Mouse (Mus musculus) midbrain, postnatal 0 days (tissue): ENCODE measurements at regions not wholly inside any gene's neighbourhood (a gene's known extent, or its start where the extent isn't known, plus 50 kb on each side); places are given as distances from the start of the nearest gene placed in this dataset.

Source experiments
- ATAC-seq: fragments of 200-750 bp; cut with Nextera tagmentation; 2 replicates; pipeline ENCODE4 v1.8.0; 2017; ENCODE audit warnings: moderate number of reproducible peaks, mild to moderate bottlenecking, moderate TSS enrichment, moderate library complexity; ENCODE audit not compliant: low FRiP score
- DNase-seq: peaks from one replicate; pipeline ENCODE4 v3.0.0-alpha.2; 2015; ENCODE audit warnings: low spot score
- H3K27ac ChIP-seq: fragments of 300-500 bp; sonication (generic); 2 replicates; pipeline ENCODE4 v1.5.1; 2014; ENCODE audit warnings: low read depth, mild to moderate bottlenecking, low read length, mixed read lengths
- H3K27me3 ChIP-seq: fragments of 300-500 bp; sonication (generic); 2 replicates; pipeline ENCODE4 v1.6.1; 2014; ENCODE audit warnings: low read length, control low read depth, mixed read lengths; ENCODE audit not compliant: insufficient read depth
- H3K36me3 ChIP-seq: fragments of 300-500 bp; sonication (generic); 2 replicates; pipeline ENCODE4 v1.6.1; 2014; ENCODE audit warnings: low read length, control low read depth, mixed read lengths; ENCODE audit not compliant: insufficient read depth
- H3K4me1 ChIP-seq: fragments of 300-500 bp; sonication (generic); 2 replicates; pipeline ENCODE4 v1.6.1; 2014; ENCODE audit warnings: mild to moderate bottlenecking, control low read depth, antibody characterized with exemption, low read length, mixed read lengths; ENCODE audit not compliant: insufficient read depth
- H3K4me2 ChIP-seq: fragments of 300-500 bp; sonication (generic); 2 replicates; pipeline ENCODE4 v1.6.1; 2014; ENCODE audit warnings: low read depth, mild to moderate bottlenecking, low read length, mixed read lengths; ENCODE audit not compliant: poor library complexity, severe bottlenecking
- H3K4me3 ChIP-seq: fragments of 300-500 bp; sonication (generic); 2 replicates; pipeline ENCODE4 v1.5.1; 2014; ENCODE audit warnings: low read depth, mild to moderate bottlenecking, low read length, moderate library complexity
- H3K9ac ChIP-seq: fragments of 300-500 bp; sonication (generic); replicated peaks from 2 replicates; pipeline ENCODE4 v1.6.1; 2014; ENCODE audit warnings: mild to moderate bottlenecking, low read length, moderate library complexity, mixed read lengths; ENCODE audit not compliant: poor library complexity, severe bottlenecking
- H3K9me3 ChIP-seq: fragments of 300-500 bp; sonication (generic); 2 replicates; pipeline ENCODE4 v1.6.1; 2016; ENCODE audit warnings: low read length, control low read depth
- CTCF ChIP-seq: IDR thresholded peaks from 2 replicates; pipeline ENCODE4 v1.5.1; 2016; ENCODE audit warnings: antibody characterized with exemption, mild to moderate bottlenecking
- WGBS: fragments of 180-500 bp; shearing (Covaris S2); extraction: QIAGEN DNeasy Blood & Tissue Kit; methylation state at CpG from one replicate; pipeline ENCODE4 v1.1.7; 2014; 5-methylcytosine and 5-hydroxymethylcytosine counted together

- H3K36me3 ChIP-seq = no peaks in the 10 kb centered on the region
- DNase-seq = no peak
- WGBS = 82% methylated on average over 7 of the region's 7 CpGs
These were observed 129.3 kb upstream of the Usp24 start for GRCm38 (mm10) chr4:106186684-106187083.

GRCm38 (mm10) chr4:106190248-106190647 is 125.8 kb upstream of the Usp24 start:
- 84% methylated on average over 4 of the region's 4 CpGs for WGBS
- no peak for ATAC-seq

More at GRCm38 (mm10) chr4:106186684-106187083, 129.3 kb upstream of the Usp24 start:
- H3K27ac ChIP-seq = no peak overlapping the region
- H3K9ac ChIP-seq = no peak overlapping the region
- H3K4me1 ChIP-seq = no peaks in the 10 kb centered on the region
- H3K4me3 ChIP-seq = no peak overlapping the region
- no peak for TF ChIP-seq CTCF
- no peak for ATAC-seq
- no peak overlapping the region for H3K4me2 ChIP-seq
- no peaks in the 10 kb centered on the region for H3K27me3 ChIP-seq
- H3K9me3 ChIP-seq = no peaks in the 10 kb centered on the region

GRCm38 (mm10) chr4:106191331-106191730 is 124.7 kb upstream of the Usp24 start:
- Histone ChIP-seq H3K27me3 (no peaks in the 10 kb centered on the region), H3K4me3 (no peak overlapping the region), H3K9ac (no peak overlapping the region), H3K36me3 (no peaks in the 10 kb centered on the region), H3K4me2 (no peak overlapping the region), H3K27ac (no peak overlapping the region), H3K9me3 (no peaks in the 10 kb centered on the region), H3K4me1 (no peaks in the 10 kb centered on the region)
- DNase-seq (no peak), ATAC-seq (no peak)
- 92% methylated on average over 8 of the region's 8 CpGs for WGBS
- TF ChIP-seq CTCF = no peak

More at GRCm38 (mm10) chr4:106190248-106190647, 125.8 kb upstream of the Usp24 start:
- H3K9me3 ChIP-seq = no peaks in the 10 kb centered on the region
- H3K36me3 ChIP-seq = no peaks in the 10 kb centered on the region
- H3K4me1 ChIP-seq = no peaks in the 10 kb centered on the region
- no peak overlapping the region for H3K27ac ChIP-seq
- no peak overlapping the region for H3K4me3 ChIP-seq
- H3K27me3 ChIP-seq = no peaks in the 10 kb centered on the region
- no peak overlapping the region for H3K9ac ChIP-seq
- no peak for TF ChIP-seq CTCF
- DNase-seq = no peak
- H3K4me2 ChIP-seq = no peak overlapping the region

DNA sequence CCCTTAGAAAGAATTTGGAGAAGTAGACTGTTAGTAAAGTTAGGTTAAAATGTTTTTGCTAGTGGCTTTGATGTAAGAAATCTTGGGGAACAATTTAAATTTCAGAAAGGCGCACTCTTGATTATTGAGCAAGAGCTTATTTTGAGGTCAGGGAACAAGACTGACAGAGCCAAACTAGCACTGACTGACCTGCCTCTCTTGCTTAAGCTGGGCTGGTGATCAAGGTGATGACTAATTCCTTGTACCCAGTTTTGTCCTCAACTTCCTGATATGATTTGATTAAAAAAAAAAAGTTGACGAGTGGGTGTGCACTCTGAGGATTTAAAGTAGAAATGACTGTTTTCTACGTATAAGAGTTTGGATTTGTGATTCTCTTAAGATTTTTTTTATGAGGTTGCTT is 124.2 kb upstream of the Usp24 start:
- no peaks in the 10 kb centered on the region for H3K36me3 ChIP-seq
- DNase-seq (no peak), ATAC-seq (no peak)
- H3K9ac ChIP-seq = no peak overlapping the region
- no peak for TF ChIP-seq CTCF
- 89% methylated on average over 3 of the region's 3 CpGs for WGBS
- H3K4me1 ChIP-seq = no peaks in the 10 kb centered on the region
- no peaks in the 10 kb centered on the region for H3K9me3 ChIP-seq
- H3K4me3 ChIP-seq = no peak overlapping the region
- no peak overlapping the region for H3K4me2 ChIP-seq
- H3K27ac ChIP-seq = no peak overlapping the region
- no peaks in the 10 kb centered on the region for H3K27me3 ChIP-seq

DNA sequence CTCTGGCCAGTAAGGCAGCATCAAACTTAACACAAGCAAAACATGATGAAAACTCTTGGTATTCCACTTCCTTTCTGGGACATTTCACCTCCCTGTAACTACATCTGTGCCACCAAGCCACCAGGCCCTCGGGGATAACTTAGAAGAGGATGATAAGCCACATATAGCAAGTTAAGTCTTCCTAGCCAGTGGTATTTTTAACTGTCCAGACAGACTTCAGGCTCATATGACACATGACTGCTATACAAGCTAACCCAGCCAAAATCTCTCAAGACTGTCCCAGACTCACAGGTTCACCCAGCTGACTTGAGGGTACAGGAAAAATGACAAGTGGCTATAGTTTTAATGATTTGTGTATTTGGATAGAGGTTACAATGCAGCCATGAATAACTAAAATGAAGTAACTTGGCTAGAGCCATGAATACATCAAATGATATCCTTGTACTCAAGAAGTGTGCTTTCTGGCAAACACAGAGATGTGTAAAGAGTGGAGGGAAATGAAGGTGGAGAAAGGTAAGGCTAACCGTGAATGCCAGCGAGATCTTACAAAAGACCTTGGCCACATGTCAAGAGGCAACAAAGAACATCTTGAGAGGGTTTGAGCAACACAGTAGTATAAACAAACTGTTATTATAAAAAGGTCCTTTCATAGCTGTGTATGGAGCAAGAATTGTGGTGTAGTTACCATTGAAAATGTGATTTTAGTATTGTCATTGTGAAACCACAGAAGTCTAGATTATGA is 122.6 kb upstream of the Usp24 start:
- Histone ChIP-seq H3K9me3 (no peaks in the 10 kb centered on the region), H3K4me1 (no peaks in the 10 kb centered on the region), H3K9ac (no peak overlapping the region), H3K4me3 (no peak overlapping the region), H3K27ac (no peak overlapping the region), H3K36me3 (no peaks in the 10 kb centered on the region), H3K27me3 (no peaks in the 10 kb centered on the region), H3K4me2 (no peak overlapping the region)
- DNase-seq (no peak), ATAC-seq (no peak)
- TF ChIP-seq CTCF = no peak
- WGBS = 71% methylated on average over 3 of the region's 3 CpGs

GRCm38 (mm10) chr4:106195497-106196166 is 120.4 kb upstream of the Usp24 start:
- WGBS = 91% methylated on average over 3 of the region's 3 CpGs
- TF ChIP-seq CTCF = no peak
- no peak overlapping the region for H3K4me2 ChIP-seq
- ATAC-seq (no peak), DNase-seq (no peak)
- no peaks in the 10 kb centered on the region for H3K36me3 ChIP-seq
- no peaks in the 10 kb centered on the region for H3K9me3 ChIP-seq
- no peak overlapping the region for H3K27ac ChIP-seq
- no peak overlapping the region for H3K9ac ChIP-seq
- H3K27me3 ChIP-seq = no peaks in the 10 kb centered on the region
- peaks cover 4% of the 10 kb centered on the region; the same call in 1 of the 2 replicates for H3K4me1 ChIP-seq
- H3K4me3 ChIP-seq = no peak overlapping the region
